Comparison of ENCODE assay signal across 8 mouse cellular contexts in the genomic region with DNA sequence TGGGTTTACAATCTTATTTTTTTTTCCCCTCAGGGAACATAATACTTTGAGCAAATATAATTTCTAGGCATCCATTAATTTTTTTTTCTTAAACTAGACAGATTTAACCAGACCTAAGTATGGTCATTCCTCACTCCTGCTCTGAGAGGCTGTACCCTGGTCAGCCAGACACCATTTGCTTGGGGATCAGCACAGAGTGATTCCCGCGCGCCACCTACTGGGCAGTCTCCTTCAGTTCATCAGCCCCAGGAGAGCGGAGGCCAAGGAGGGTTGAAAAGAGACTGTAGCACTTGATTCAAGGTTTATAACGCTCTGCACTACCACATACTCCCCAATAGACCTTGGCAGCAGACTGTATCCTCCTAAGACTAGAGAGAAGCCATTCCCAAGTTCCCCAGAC.
DNase-seq lines count a peak whose midpoint lies in the region; ATAC-seq and TF ChIP-seq lines count a peak whose summit lies in the region.
"Had no signal": no experiment of that assay in that cellular context is flagged by ENCODE, and none has a peak within 500 bp of the region (broad histone marks: within the 10 kb centered on the region; RNA-seq: fewer than 3 reads in every experiment).

No protein-coding gene starts in this region.

- no peaks in the 10 kb centered on the region for H3K36me3 ChIP-seq in intestine, embryonic 16.5 days (ENCODE audit: control insufficient read depth, insufficient read depth, low read length)
- H3K36me3 ChIP-seq in midbrain, embryonic 11.5 days (ENCODE audit: control insufficient read depth, insufficient read depth, low read length) = no peaks in the 10 kb centered on the region
- H3K36me3 ChIP-seq in small intestine, adult 2 months (ENCODE audit: control insufficient read depth, insufficient read depth, low read length) = no peaks in the 10 kb centered on the region

- no peak overlapping the region for H3K27ac ChIP-seq in cortical plate, adult 2 months (ENCODE audit: insufficient read depth, low read length)
- no peak overlapping the region for H3K27ac ChIP-seq in intestine, embryonic 16.5 days (ENCODE audit: low read length)
- H3K27ac ChIP-seq in midbrain, embryonic 11.5 days (ENCODE audit: low read depth, low read length) = no peak overlapping the region
- H3K27ac ChIP-seq in small intestine, adult 2 months (ENCODE audit: insufficient read depth, low read depth, low read length) = no peak overlapping the region
- H3K27ac ChIP-seq: macrophage had no signal

- DNase-seq in adrenal gland, postnatal 14 days = peak; percentile 91
- peak; percentile 88 for DNase-seq in gastrocnemius, postnatal 10 days
- peak; percentile 55 to 83 for DNase-seq in left cerebral cortex, postnatal 14 days (ENCODE audit: low spot score in 2 of 2)
- peak; percentile 97 for DNase-seq in midbrain, embryonic 11.5 days (ENCODE audit: low spot score, missing footprints)

- no peak overlapping the region for H3K4me2 ChIP-seq in intestine, embryonic 16.5 days (ENCODE audit: low read depth, low read length)
- H3K4me2 ChIP-seq in midbrain, embryonic 11.5 days = no peak overlapping the region

- no peak overlapping the region for H3K4me3 ChIP-seq in cortical plate, adult 2 months (ENCODE audit: insufficient read depth, low read length)
- no peak overlapping the region for H3K4me3 ChIP-seq in intestine, embryonic 16.5 days (ENCODE audit: low read length)
- no peak overlapping the region for H3K4me3 ChIP-seq in midbrain, embryonic 11.5 days (ENCODE audit: low read depth, low read length)
- H3K4me3 ChIP-seq in small intestine, adult 2 months (ENCODE audit: low read depth, low read length) = no peak overlapping the region

- no peaks in the 10 kb centered on the region for H3K27me3 ChIP-seq in intestine, embryonic 16.5 days (replicated peaks; ENCODE audit: control insufficient read depth, insufficient read depth, low read length)
- H3K27me3 ChIP-seq in midbrain, embryonic 11.5 days (ENCODE audit: control insufficient read depth, insufficient read depth, low read length) = no peaks in the 10 kb centered on the region
- H3K27me3 ChIP-seq in small intestine, adult 2 months (ENCODE audit: control insufficient read depth, insufficient read depth, low read length) = no peaks in the 10 kb centered on the region

- no peak overlapping the region for H3K9ac ChIP-seq in intestine, embryonic 16.5 days (ENCODE audit: low read depth, low read length)
- H3K9ac ChIP-seq in midbrain, embryonic 11.5 days (ENCODE audit: low read length) = no peak overlapping the region

- peak; percentile 84 for TF ChIP-seq CTCF in cortical plate, adult 2 months (IDR thresholded peaks at IDR 0.05; ENCODE audit: extremely low read depth, insufficient read depth, low read length)
- peak; percentile 70; the same call in 1 of the 2 replicates for TF ChIP-seq CTCF in small intestine, adult 2 months (IDR thresholded peaks at IDR 0.05; ENCODE audit: extremely low read depth, insufficient read length, insufficient replicate concordance, low read depth, low read length)

- TF ChIP-seq POLR2A in cortical plate, adult 2 months (IDR thresholded peaks at IDR 0.05; ENCODE audit: extremely low read depth, insufficient read depth, low read length) = no peak
- no peak for TF ChIP-seq POLR2A in small intestine, adult 2 months (IDR thresholded peaks at IDR 0.05; ENCODE audit: low read depth, low read length)

- 5% methylated on average over 5 of the region's 5 CpGs for WGBS in intestine, embryonic 16.5 days
- WGBS in midbrain, embryonic 11.5 days = 2% methylated on average over 5 of the region's 5 CpGs
- WGBS in small intestine, adult 2 months = 7% methylated on average over 5 of the region's 5 CpGs

- no peaks in the 10 kb centered on the region for H3K9me3 ChIP-seq in intestine, embryonic 16.5 days (ENCODE audit: control insufficient read depth, low read length)
- H3K9me3 ChIP-seq in midbrain, embryonic 11.5 days (ENCODE audit: control insufficient read depth, low read length) = no peaks in the 10 kb centered on the region

- intact Hi-C loops in left cerebral cortex, postnatal 14 days (cut with DNase I) = loop anchor here (10.0 kb wide), 1 partner anchor 585 kb away; a partner anchor contains a TSS

- no peaks in the 10 kb centered on the region for H3K4me1 ChIP-seq in cortical plate, adult 2 months (ENCODE audit: control insufficient read depth, insufficient read depth, low read length)
- no peaks in the 10 kb centered on the region for H3K4me1 ChIP-seq in intestine, embryonic 16.5 days (ENCODE audit: control insufficient read depth, insufficient read depth, low read length)
- H3K4me1 ChIP-seq in midbrain, embryonic 11.5 days (ENCODE audit: control insufficient read depth, insufficient read depth, low read length) = no peaks in the 10 kb centered on the region
- H3K4me1 ChIP-seq in small intestine, adult 2 months (ENCODE audit: control insufficient read depth, insufficient read depth, insufficient read length, low read length) = no peaks in the 10 kb centered on the region

- peak; percentile 71 for ATAC-seq in intestine, embryonic 16.5 days
- ATAC-seq in midbrain, embryonic 11.5 days (ENCODE audit: low FRiP score) = peak; percentile 76
